Mouse (Mus musculus) midbrain, embryonic 13.5 days (tissue): ENCODE data around the gene Ankrd13b. TPM values are rescaled to one million over a fixed set of nuclear protein-coding genes. Genes with fewer than 3 reads are reported as not detected.

Experiments used
- ATAC-seq: fragments of 200-750 bp; cut with Nextera tagmentation; 2 replicates; pipeline ENCODE4 v1.8.0; 2017; ENCODE audit warnings: mild to moderate bottlenecking, moderate TSS enrichment, moderate library complexity
- H3K27ac ChIP-seq: fragments of 300-500 bp; sonication (generic); 2 replicates; pipeline ENCODE4 v1.5.1; 2015; ENCODE audit warnings: inconsistent platforms, mild to moderate bottlenecking, moderate library complexity
- H3K27me3 ChIP-seq: fragments of 300-500 bp; sonication (generic); 2 replicates; pipeline ENCODE4 v1.6.1; 2015; ENCODE audit warnings: mild to moderate bottlenecking, inconsistent platforms
- H3K36me3 ChIP-seq: fragments of 300-500 bp; sonication (generic); 2 replicates; pipeline ENCODE4 v1.6.1; 2015; ENCODE audit warnings: mild to moderate bottlenecking, inconsistent platforms
- H3K4me1 ChIP-seq: fragments of 300-500 bp; sonication (generic); replicated peaks from 2 replicates; pipeline ENCODE4 v1.6.1; 2015; ENCODE audit warnings: inconsistent platforms
- H3K4me2 ChIP-seq: fragments of 300-500 bp; sonication (generic); replicated peaks from 2 replicates; pipeline ENCODE4 v1.6.1; 2015; ENCODE audit warnings: moderate library complexity, mild to moderate bottlenecking, inconsistent platforms
- H3K4me3 ChIP-seq: fragments of 300-500 bp; sonication (generic); replicated peaks from 2 replicates; pipeline ENCODE4 v1.5.1; 2015; ENCODE audit warnings: mild to moderate bottlenecking, inconsistent platforms
- H3K9ac ChIP-seq: fragments of 300-500 bp; sonication (generic); replicated peaks from 2 replicates; pipeline ENCODE4 v1.6.1; 2015; ENCODE audit warnings: mild to moderate bottlenecking, inconsistent platforms
- H3K9me3 ChIP-seq: fragments of 300-500 bp; sonication (generic); 2 replicates; pipeline ENCODE4 v1.6.1; 2016; ENCODE audit warnings: mild to moderate bottlenecking, inconsistent platforms
- WGBS: fragments of 180-500 bp; shearing (Covaris S2); methylation state at CpG from one replicate; pipeline ENCODE4 v1.1.7; 2015; 5-methylcytosine and 5-hydroxymethylcytosine counted together
- polyA plus RNA-seq: library from polyadenylated mRNA; unstranded; fragments of >200 nt; fragmentation: Nextera tagmentation; extraction: Ambion mirVana; gene quantifications from 2 replicates; pipeline ENCODE4 v1.2.1, GENCODE M21; 2015

Gene Ankrd13b
- polyA plus RNA-seq, 1 experiment from 2014 or later: 27.6 TPM

- no peak for ATAC-seq
- WGBS: 42% methylated on average over 6 of the region's 6 CpGs
- H3K9ac ChIP-seq: peak overlapping the region; percentile 33
These were observed 4.2 kb downstream of the Ankrd13b start for GRCm38 (mm10) chr11:77485229-77485628.

GRCm38 (mm10) chr11:77483510-77484255 lies 5.8 kb downstream of the Ankrd13b start:
- H3K4me3 ChIP-seq: no peak overlapping the region
- H3K4me1 ChIP-seq: peaks cover 71% of the 10 kb centered on the region
- H3K4me2 ChIP-seq: no peak overlapping the region
- H3K9ac ChIP-seq: 0 out of 2 replicates have a peak overlapping the region, but pooled peaks have one; percentile 17
- ATAC-seq: no peak
- H3K9me3 ChIP-seq: no peaks in the 10 kb centered on the region
- H3K27me3 ChIP-seq: no peaks in the 10 kb centered on the region
- no peaks in the 10 kb centered on the region for H3K36me3 ChIP-seq
- WGBS: 82% methylated on average over 11 of the region's 11 CpGs
- no peak overlapping the region for H3K27ac ChIP-seq

More at GRCm38 (mm10) chr11:77485229-77485628, 4.2 kb downstream of the Ankrd13b start:
- H3K27me3 ChIP-seq: no peaks in the 10 kb centered on the region
- H3K4me1 ChIP-seq: peaks cover 74% of the 10 kb centered on the region
- peak overlapping the region; percentile 98 for H3K4me2 ChIP-seq
- no peaks in the 10 kb centered on the region for H3K36me3 ChIP-seq
- no peaks in the 10 kb centered on the region for H3K9me3 ChIP-seq
- H3K27ac ChIP-seq: peak overlapping the region; percentile 39; the same call in 1 of the 2 replicates
- no peak overlapping the region for H3K4me3 ChIP-seq

GRCm38 (mm10) chr11:77483043-77483442 lies 6.4 kb downstream of the Ankrd13b start:
- ATAC-seq: no peak
- Histone ChIP-seq H3K4me3 (no peak overlapping the region), H3K9me3 (no peaks in the 10 kb centered on the region), H3K27ac (no peak overlapping the region), H3K9ac (no peak overlapping the region), H3K36me3 (no peaks in the 10 kb centered on the region), H3K4me2 (no peak overlapping the region), H3K27me3 (no peaks in the 10 kb centered on the region), H3K4me1 (peaks cover 65% of the 10 kb centered on the region)
- WGBS: 85% methylated on average over 3 of the region's 3 CpGs

GRCm38 (mm10) chr11:77476895-77477294 lies 12.6 kb downstream of the Ankrd13b start:
- ATAC-seq: no peak
- no peak overlapping the region for H3K9ac ChIP-seq
- no peaks in the 10 kb centered on the region for H3K27me3 ChIP-seq
- no peak overlapping the region for H3K27ac ChIP-seq
- 94% methylated on average over 6 of the region's 6 CpGs for WGBS
- H3K36me3 ChIP-seq: peaks cover 48% of the 10 kb centered on the region
- no peak overlapping the region for H3K4me2 ChIP-seq
- H3K9me3 ChIP-seq: no peaks in the 10 kb centered on the region
- H3K4me3 ChIP-seq: no peak overlapping the region
- peaks cover 12% of the 10 kb centered on the region; the same call in 1 of the 2 replicates for H3K4me1 ChIP-seq

- no peak for ATAC-seq
- H3K4me1 ChIP-seq: 0 out of 2 replicates have a peak, but pooled peaks cover 8% of the 10 kb centered on the region
- H3K27me3 ChIP-seq: no peaks in the 10 kb centered on the region
- H3K9me3 ChIP-seq: no peaks in the 10 kb centered on the region
- H3K36me3 ChIP-seq: peaks cover 55% of the 10 kb centered on the region
- WGBS: 97% methylated on average over 14 of the region's 14 CpGs
- H3K4me2 ChIP-seq: no peak overlapping the region
- no peak overlapping the region for H3K27ac ChIP-seq
- no peak overlapping the region for H3K9ac ChIP-seq
- H3K4me3 ChIP-seq: no peak overlapping the region
These were observed 13.3 kb downstream of the Ankrd13b start for GRCm38 (mm10) chr11:77476216-77476615.

GRCm38 (mm10) chr11:77472775-77473174 lies 16.7 kb downstream of the Ankrd13b start:
- Histone ChIP-seq H3K4me2 (no peak overlapping the region), H3K36me3 (peaks cover 72% of the 10 kb centered on the region), H3K4me3 (no peak overlapping the region), H3K9me3 (no peaks in the 10 kb centered on the region), H3K4me1 (0 out of 2 replicates have a peak, but pooled peaks cover 4% of the 10 kb centered on the region), H3K27me3 (peaks cover 15% of the 10 kb centered on the region), H3K27ac (no peak overlapping the region), H3K9ac (no peak overlapping the region)
- WGBS: 93% methylated on average over 16 of the region's 16 CpGs
- no peak for ATAC-seq

- Histone ChIP-seq H3K4me1 (0 out of 2 replicates have a peak, but pooled peaks cover 6% of the 10 kb centered on the region), H3K9ac (no peak overlapping the region), H3K4me3 (no peak overlapping the region), H3K27ac (no peak overlapping the region), H3K9me3 (no peaks in the 10 kb centered on the region), H3K27me3 (peaks cover 29% of the 10 kb centered on the region), H3K4me2 (no peak overlapping the region), H3K36me3 (peaks cover 62% of the 10 kb centered on the region)
- no peak for ATAC-seq
- WGBS: 74% methylated on average over 29 of the region's 29 CpGs
These were observed 18.1 kb downstream of the Ankrd13b start for GRCm38 (mm10) chr11:77471407-77471806.

GRCm38 (mm10) chr11:77468397-77468796 lies 21.1 kb downstream of the Ankrd13b start:
- Histone ChIP-seq H3K27me3 (peaks cover 59% of the 10 kb centered on the region), H3K4me2 (no peak overlapping the region), H3K27ac (no peak overlapping the region), H3K9ac (no peak overlapping the region), H3K9me3 (no peaks in the 10 kb centered on the region), H3K4me1 (0 out of 2 replicates have a peak, but pooled peaks cover 6% of the 10 kb centered on the region), H3K4me3 (no peak overlapping the region), H3K36me3 (peaks cover 39% of the 10 kb centered on the region)
- ATAC-seq: no peak
- 81% methylated on average over 9 of the region's 9 CpGs for WGBS

- 16% methylated on average over 20 of the region's 20 CpGs for WGBS
- H3K27ac ChIP-seq: no peak overlapping the region
- no peaks in the 10 kb centered on the region for H3K9me3 ChIP-seq
- peak; percentile 9; the same call in 1 of the 2 replicates for ATAC-seq
- no peak overlapping the region for H3K9ac ChIP-seq
- H3K4me2 ChIP-seq: no peak overlapping the region
- H3K4me3 ChIP-seq: no peak overlapping the region
- peaks cover 10% of the 10 kb centered on the region for H3K4me1 ChIP-seq
- peaks cover 33% of the 10 kb centered on the region for H3K36me3 ChIP-seq
- H3K27me3 ChIP-seq: peaks cover 65% of the 10 kb centered on the region
These were observed 21.7 kb downstream of the Ankrd13b start for GRCm38 (mm10) chr11:77467784-77468183.

GRCm38 (mm10) chr11:77467157-77467556 lies 22.3 kb downstream of the Ankrd13b start:
- Histone ChIP-seq H3K27me3 (peaks cover 71% of the 10 kb centered on the region), H3K4me3 (no peak overlapping the region), H3K27ac (no peak overlapping the region), H3K4me1 (peaks cover 16% of the 10 kb centered on the region), H3K9me3 (no peaks in the 10 kb centered on the region), H3K4me2 (no peak overlapping the region), H3K36me3 (peaks cover 26% of the 10 kb centered on the region), H3K9ac (no peak overlapping the region)
- 5% methylated on average over 25 of the region's 25 CpGs for WGBS
- ATAC-seq: no peak

GRCm38 (mm10) chr11:77466544-77466943 lies 22.9 kb downstream of the Ankrd13b start:
- peaks cover 20% of the 10 kb centered on the region for H3K36me3 ChIP-seq
- no peak overlapping the region for H3K4me3 ChIP-seq
- no peak for ATAC-seq
- WGBS: 39% methylated on average over 9 of the region's 9 CpGs
- peaks cover 22% of the 10 kb centered on the region for H3K4me1 ChIP-seq
- no peaks in the 10 kb centered on the region for H3K9me3 ChIP-seq
- peaks cover 77% of the 10 kb centered on the region for H3K27me3 ChIP-seq
- H3K4me2 ChIP-seq: no peak overlapping the region
- H3K9ac ChIP-seq: no peak overlapping the region
- H3K27ac ChIP-seq: no peak overlapping the region

GRCm38 (mm10) chr11:77465111-77465510 lies 24.4 kb downstream of the Ankrd13b start:
- no peak overlapping the region for H3K4me3 ChIP-seq
- H3K4me2 ChIP-seq: no peak overlapping the region
- WGBS: 53% methylated on average over 3 of the region's 3 CpGs
- H3K4me1 ChIP-seq: peaks cover 22% of the 10 kb centered on the region
- peaks cover 92% of the 10 kb centered on the region for H3K27me3 ChIP-seq
- no peak overlapping the region for H3K27ac ChIP-seq
- H3K36me3 ChIP-seq: peaks cover 10% of the 10 kb centered on the region
- no peak overlapping the region for H3K9ac ChIP-seq
- H3K9me3 ChIP-seq: no peaks in the 10 kb centered on the region
- ATAC-seq: no peak
